Mouse (Mus musculus): Measurements from ENCODE around the gene Gpr37l1.
A peak's percentile ranks its signal among the peaks of the same experiment; 100 is the strongest.

The Gpr37l1 gene

GRCm38 (mm10) chr1:135181880-135182623, 14.6 kb upstream of the Gpr37l1 start:
- DNase-seq (ENCODE audit: low read depth), result no peak

GRCm38 (mm10) chr1:135181275-135181674, 13.8 kb upstream of the Gpr37l1 start:
- DNase-seq (ENCODE audit: low read depth), result no peak

GRCm38 (mm10) chr1:135180830-135181229, 13.3 kb upstream of the Gpr37l1 start:
- no peak for DNase-seq (ENCODE audit: low read depth)

- no peak for DNase-seq (ENCODE audit: low read depth)
Measured at GRCm38 (mm10) chr1:135178863-135179262, 11.4 kb upstream of the Gpr37l1 start.

- no peak for DNase-seq (ENCODE audit: low read depth)
Measured at GRCm38 (mm10) chr1:135177724-135178123, 10.2 kb upstream of the Gpr37l1 start.

GRCm38 (mm10) chr1:135175176-135175575, 7.7 kb upstream of the Gpr37l1 start:
- DNase-seq (ENCODE audit: low read depth), result no peak

GRCm38 (mm10) chr1:135173311-135173710, 5.8 kb upstream of the Gpr37l1 start:
- DNase-seq (ENCODE audit: low read depth), result no peak

- DNase-seq (ENCODE audit: low read depth), result peak; percentile 79
Measured at GRCm38 (mm10) chr1:135171984-135172383, 4.5 kb upstream of the Gpr37l1 start.

GRCm38 (mm10) chr1:135171202-135171601, 3.7 kb upstream of the Gpr37l1 start:
- no peak for DNase-seq (ENCODE audit: low read depth)

GRCm38 (mm10) chr1:135170299-135170698, 2.8 kb upstream of the Gpr37l1 start:
- no peak for DNase-seq (ENCODE audit: low read depth)

- peak; percentile 71 for DNase-seq (ENCODE audit: low read depth)
Measured at GRCm38 (mm10) chr1:135169556-135170224, 2.2 kb upstream of the Gpr37l1 start.

- no peak for DNase-seq (ENCODE audit: low read depth)
Measured at GRCm38 (mm10) chr1:135168453-135169200, 1.1 kb upstream of the Gpr37l1 start.

- DNase-seq (ENCODE audit: low read depth), result no peak
Measured at GRCm38 (mm10) chr1:135162720-135163119, 4.8 kb downstream of the Gpr37l1 start.

GRCm38 (mm10) chr1:135160411-135161050, 7.0 kb downstream of the Gpr37l1 start:
- DNase-seq (ENCODE audit: low read depth), result no peak

GRCm38 (mm10) chr1:135159556-135160123, 7.8 kb downstream of the Gpr37l1 start:
- DNase-seq (ENCODE audit: low read depth), result no peak

GRCm38 (mm10) chr1:135159074-135159473, 8.4 kb downstream of the Gpr37l1 start:
- DNase-seq (ENCODE audit: low read depth), result no peak

GRCm38 (mm10) chr1:135158633-135159032, 8.8 kb downstream of the Gpr37l1 start:
- no peak for DNase-seq (ENCODE audit: low read depth)

- DNase-seq (ENCODE audit: low read depth), result no peak
Measured at GRCm38 (mm10) chr1:135156300-135156699, 11.2 kb downstream of the Gpr37l1 start.

GRCm38 (mm10) chr1:135154411-135154959, 13.0 kb downstream of the Gpr37l1 start:
- peak; percentile 64 for DNase-seq (ENCODE audit: low read depth)

GRCm38 (mm10) chr1:135154011-135154410, 13.5 kb downstream of the Gpr37l1 start:
- no peak for DNase-seq (ENCODE audit: low read depth)

- DNase-seq (ENCODE audit: low read depth), result no peak
Measured at GRCm38 (mm10) chr1:135148996-135149395, 18.5 kb downstream of the Gpr37l1 start.

- DNase-seq (ENCODE audit: low read depth), result no peak
Measured at GRCm38 (mm10) chr1:135148476-135148875, 19.0 kb downstream of the Gpr37l1 start.
